Mouse (Mus musculus) brain, embryonic 14.5 days (tissue): ENCODE measurements at regions not wholly inside any gene's neighbourhood (a gene's known extent, or its start where the extent isn't known, plus 50 kb on each side); places are given as distances from the start of the nearest gene placed in this dataset.

Experiments used
- DNase-seq: peaks from one replicate; pipeline ENCODE4 v3.0.0-alpha.2; 2011; ENCODE audit warnings: low read depth
- CTCF ChIP-seq: fragments of 200-500 bp; IDR thresholded peaks from 2 replicates; pipeline ENCODE4 v1.5.1; 2012; ENCODE audit warnings: inconsistent platforms, mild to moderate bottlenecking, moderate library complexity, borderline replicate concordance; ENCODE audit not compliant: insufficient read depth, insufficient read length; ENCODE audit errors: extremely low read depth
- POLR2A ChIP-seq: fragments of 200-500 bp; IDR thresholded peaks from 2 replicates; pipeline ENCODE4 v1.6.1; 2012; ENCODE audit warnings: mild to moderate bottlenecking, inconsistent platforms, borderline replicate concordance; ENCODE audit not compliant: poor library complexity, insufficient read depth, insufficient read length, severe bottlenecking; ENCODE audit errors: extremely low read depth

DNA sequence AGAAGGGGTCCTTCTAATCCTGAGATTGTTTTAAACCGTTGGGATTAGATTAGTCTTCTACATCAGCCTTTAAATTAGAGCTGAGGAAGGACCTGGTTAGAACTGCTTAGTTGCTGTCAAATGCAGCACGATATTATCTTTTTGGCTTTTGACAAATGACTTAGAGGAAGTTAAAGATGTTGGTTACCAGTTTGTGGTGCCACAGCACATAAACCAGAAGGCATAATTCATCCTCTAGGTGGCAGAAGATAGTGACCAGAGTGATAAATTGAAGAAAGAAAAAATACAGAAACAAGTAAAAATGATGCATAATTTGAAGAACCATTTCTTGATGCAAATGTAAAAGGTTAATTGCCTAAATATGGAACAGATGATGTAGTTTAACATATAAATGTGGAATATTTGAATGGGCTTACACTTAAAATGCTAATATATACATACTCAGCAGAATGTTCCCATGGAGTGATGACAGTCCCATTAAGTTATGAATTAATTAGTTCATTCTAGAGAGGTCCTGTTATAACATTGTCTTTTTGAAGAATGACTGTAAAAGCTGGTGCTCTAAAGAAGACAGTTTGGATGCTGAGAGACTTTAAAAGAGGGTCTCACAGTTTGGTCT is 760.0 kb downstream of the 1190002N15Rik start:
- TF ChIP-seq POLR2A (no peak), CTCF (no peak)
- peak; percentile 64 for DNase-seq
